Mouse (Mus musculus) testis, adult 2 months (tissue): ENCODE data around the gene Nedd9.

Source experiments
- CTCF ChIP-seq: fragments of 200-500 bp; IDR thresholded peaks from 2 replicates; pipeline ENCODE4 v1.5.1; 2012; ENCODE audit warnings: low read depth, mild to moderate bottlenecking, inconsistent platforms, low read length, moderate library complexity; ENCODE audit not compliant: control insufficient read depth, insufficient read depth, insufficient replicate concordance
- POLR2A ChIP-seq: fragments of 200-500 bp; IDR thresholded peaks from 2 replicates; pipeline ENCODE4 v1.6.1; 2012; ENCODE audit warnings: low read depth, mild to moderate bottlenecking, inconsistent platforms, low read length, moderate library complexity; ENCODE audit not compliant: control insufficient read depth

- no peak for TF ChIP-seq POLR2A
- no peak for TF ChIP-seq CTCF
Measured at GRCm38 (mm10) chr13:41410191-41411074, 76.7 kb downstream of the Nedd9 start.
